Mouse (Mus musculus) neural tube, embryonic 11.5 days (tissue): Measurements from ENCODE around the gene Myh9. TPM values are rescaled to one million over a fixed set of nuclear protein-coding genes. Genes with fewer than 3 reads are reported as not detected.

Source experiments
- ATAC-seq: fragments of 200-750 bp; cut with Nextera tagmentation; 2 replicates; pipeline ENCODE4 v1.8.0; 2017; ENCODE audit warnings: moderate number of reproducible peaks, mild to moderate bottlenecking, moderate TSS enrichment, moderate library complexity; ENCODE audit not compliant: insufficient read depth, low FRiP score, low TSS enrichment
- DNase-seq: peaks from one replicate; pipeline ENCODE4 v3.0.0-alpha.2; 2015; ENCODE audit warnings: low spot score
- H3K27ac ChIP-seq: fragments of 300-500 bp; sonication (generic); 2 replicates; pipeline ENCODE4 v1.5.1; 2014; ENCODE audit warnings: low read depth, mild to moderate bottlenecking, low read length
- H3K27me3 ChIP-seq: fragments of 300-500 bp; sonication (generic); 2 replicates; pipeline ENCODE4 v1.6.1; 2014; ENCODE audit warnings: mild to moderate bottlenecking, low read length, mixed read lengths; ENCODE audit not compliant: control insufficient read depth, insufficient read depth
- H3K36me3 ChIP-seq: fragments of 300-500 bp; sonication (generic); 2 replicates; pipeline ENCODE4 v1.6.1; 2014; ENCODE audit warnings: mild to moderate bottlenecking, low read length, moderate library complexity, mixed read lengths; ENCODE audit not compliant: control insufficient read depth, insufficient read depth
- H3K4me1 ChIP-seq: fragments of 300-500 bp; sonication (generic); 2 replicates; pipeline ENCODE4 v1.6.1; 2014; ENCODE audit warnings: low read length, mixed read lengths; ENCODE audit not compliant: control insufficient read depth, insufficient read depth
- H3K4me2 ChIP-seq: fragments of 300-500 bp; sonication (generic); 2 replicates; pipeline ENCODE4 v1.6.1; 2014; ENCODE audit warnings: low read depth, mild to moderate bottlenecking, moderate library complexity
- H3K4me3 ChIP-seq: fragments of 300-500 bp; sonication (generic); 2 replicates; pipeline ENCODE4 v1.5.1; 2014; ENCODE audit warnings: low read depth, low read length
- H3K9ac ChIP-seq: fragments of 300-500 bp; sonication (generic); 2 replicates; pipeline ENCODE4 v1.6.1; 2014; ENCODE audit warnings: mild to moderate bottlenecking, low read length
- H3K9me3 ChIP-seq: fragments of 300-500 bp; sonication (generic); 2 replicates; pipeline ENCODE4 v1.6.1; 2016; ENCODE audit warnings: low read length; ENCODE audit not compliant: control insufficient read depth
- WGBS: fragments of 180-500 bp; shearing (Covaris S2); extraction: QIAGEN DNeasy Blood & Tissue Kit; methylation state at CpG from one replicate; pipeline ENCODE4 v1.1.7; 2014; 5-methylcytosine and 5-hydroxymethylcytosine counted together
- polyA plus RNA-seq: library from polyadenylated mRNA; unstranded; fragments of >200 nt; fragmentation: Nextera tagmentation; extraction: Ambion mirVana; gene quantifications from 2 replicates; pipeline ENCODE4 v1.2.1, GENCODE M21; 2014

The Myh9 gene
- polyA plus RNA-seq, 1 experiment from 2014 or later = 24.5 TPM

DNA sequence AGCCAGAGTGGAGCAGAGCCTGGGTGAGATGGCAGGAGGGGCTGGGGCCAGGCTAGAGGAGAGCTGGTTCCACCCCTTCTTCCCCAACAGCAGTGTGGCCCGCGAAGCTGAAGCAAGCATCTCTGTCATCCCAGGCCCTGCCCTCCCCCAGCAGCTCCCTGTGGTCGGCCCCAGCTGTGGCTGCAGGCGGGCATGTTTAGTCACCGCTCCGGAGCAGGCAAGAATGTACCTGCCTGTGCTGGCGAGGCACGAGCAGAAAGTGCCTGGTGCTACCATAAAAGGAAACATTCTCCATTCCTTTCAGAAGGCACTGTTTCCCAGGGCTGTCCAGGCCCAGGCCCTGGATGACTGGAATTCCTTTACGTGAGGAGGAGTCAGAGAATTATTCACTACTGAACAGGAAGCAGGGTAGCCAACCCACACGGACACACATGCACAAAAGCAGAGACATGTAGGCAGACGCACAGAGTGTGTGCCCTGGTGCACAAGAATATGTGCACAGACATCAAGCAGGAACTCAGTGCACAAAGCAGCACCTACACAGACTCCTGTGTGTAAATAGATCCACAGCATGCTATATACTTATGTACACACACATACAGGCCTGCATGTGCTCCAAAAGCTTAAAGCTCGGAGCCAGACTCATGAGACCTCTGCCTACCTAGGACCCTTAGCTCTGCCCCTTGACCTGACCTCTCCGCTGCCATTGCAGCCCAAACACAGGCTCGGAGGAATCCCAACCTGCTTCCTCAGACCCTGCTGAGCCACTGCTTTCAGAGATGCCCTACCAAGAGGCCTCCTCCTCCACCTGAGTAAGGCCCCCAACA is 43.1 kb downstream of the Myh9 start:
- ATAC-seq (no peak), DNase-seq (peak; percentile 66)
- Histone ChIP-seq H3K27me3 (no peaks in the 10 kb centered on the region), H3K27ac (peak overlapping the region; percentile 83), H3K4me3 (no peak overlapping the region), H3K9me3 (no peaks in the 10 kb centered on the region), H3K4me2 (no peak overlapping the region), H3K9ac (peak overlapping the region; percentile 28; the same call in 1 of the 2 replicates), H3K4me1 (peaks cover 16% of the 10 kb centered on the region), H3K36me3 (peaks cover 6% of the 10 kb centered on the region; the same call in 1 of the 2 replicates)
- WGBS = 27% methylated on average over 14 of the region's 14 CpGs

DNA sequence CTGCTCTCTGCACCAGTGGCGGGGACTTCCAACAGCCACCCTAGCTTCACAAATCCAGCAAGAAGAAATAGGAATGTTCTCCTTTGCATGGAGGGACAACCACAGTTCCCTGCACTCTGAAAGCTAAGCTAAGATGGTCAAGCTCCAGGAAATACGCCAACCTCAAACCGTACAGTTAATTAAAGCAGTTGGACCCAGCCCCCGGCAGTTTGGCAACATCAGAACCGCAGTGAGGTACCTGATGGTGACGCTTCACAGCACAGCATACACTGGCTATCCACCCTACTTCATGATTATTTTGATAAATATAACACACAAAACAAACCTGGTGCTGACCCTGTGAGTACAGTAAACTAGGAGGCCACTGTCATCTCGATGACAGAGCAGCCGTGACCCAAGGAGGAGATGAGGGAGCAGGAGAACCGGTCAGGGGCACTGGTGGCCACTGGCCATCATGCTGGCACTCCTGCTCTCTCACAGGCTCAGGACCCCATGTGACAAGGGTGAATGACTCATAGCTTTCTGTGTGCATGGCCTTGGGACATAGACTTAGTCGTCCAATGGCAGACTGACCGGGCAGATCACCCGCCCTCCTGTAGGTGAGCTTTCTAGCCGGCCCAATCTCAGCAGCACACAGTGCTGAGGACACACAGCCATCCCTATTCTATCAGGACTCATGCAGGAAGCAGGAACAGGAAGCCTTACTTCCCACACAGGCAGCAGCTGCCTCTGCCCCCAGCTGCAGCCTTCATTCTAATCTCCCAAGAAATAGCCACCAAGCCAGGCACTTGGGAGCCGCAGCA is 44.2 kb downstream of the Myh9 start:
- DNase-seq (no peak), ATAC-seq (no peak)
- Histone ChIP-seq H3K4me3 (no peak overlapping the region), H3K27ac (peak overlapping the region; percentile 83), H3K9ac (no peak overlapping the region; the same call in 1 of the 2 replicates), H3K4me2 (no peak overlapping the region), H3K27me3 (no peaks in the 10 kb centered on the region), H3K36me3 (0 out of 2 replicates have a peak, but pooled peaks cover 3% of the 10 kb centered on the region), H3K9me3 (no peaks in the 10 kb centered on the region), H3K4me1 (peaks cover 16% of the 10 kb centered on the region)
- 87% methylated on average over 14 of the region's 14 CpGs for WGBS

DNA sequence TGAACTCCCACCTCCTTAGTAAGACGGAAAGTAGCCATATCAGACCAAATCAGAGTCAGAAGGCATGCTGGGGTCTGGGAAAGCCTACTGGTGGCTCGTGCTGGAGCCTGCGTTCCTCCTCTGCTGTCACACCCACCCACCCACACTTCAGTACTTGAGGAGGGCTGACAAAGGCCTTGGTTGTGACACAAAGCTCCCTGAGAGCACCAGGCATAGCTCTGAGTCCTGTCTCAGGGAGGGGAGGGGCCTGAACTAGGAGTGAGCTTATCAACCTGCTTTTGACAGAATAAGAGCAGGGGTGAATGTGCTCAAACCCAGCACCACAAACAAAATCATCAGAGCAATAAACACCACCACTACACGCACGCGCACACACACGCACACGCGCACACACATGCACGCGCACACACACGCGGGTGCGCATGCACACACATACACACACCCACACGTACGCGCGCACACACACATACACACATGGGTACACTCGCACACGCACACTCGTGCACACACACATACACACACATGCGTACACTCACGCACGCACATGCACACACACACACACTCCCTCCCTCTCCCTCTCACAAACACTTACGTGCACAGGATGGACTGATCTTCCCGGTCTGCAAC is 45.5 kb downstream of the Myh9 start:
- no peak overlapping the region for H3K9ac ChIP-seq
- ATAC-seq (no peak), DNase-seq (no peak)
- H3K9me3 ChIP-seq = no peaks in the 10 kb centered on the region
- no peak overlapping the region for H3K4me3 ChIP-seq
- 97% methylated on average over 26 of the region's 26 CpGs for WGBS
- peaks cover 16% of the 10 kb centered on the region for H3K4me1 ChIP-seq
- H3K27ac ChIP-seq = no peak overlapping the region
- H3K27me3 ChIP-seq = no peaks in the 10 kb centered on the region
- H3K36me3 ChIP-seq = no peaks in the 10 kb centered on the region
- no peak overlapping the region for H3K4me2 ChIP-seq

DNA sequence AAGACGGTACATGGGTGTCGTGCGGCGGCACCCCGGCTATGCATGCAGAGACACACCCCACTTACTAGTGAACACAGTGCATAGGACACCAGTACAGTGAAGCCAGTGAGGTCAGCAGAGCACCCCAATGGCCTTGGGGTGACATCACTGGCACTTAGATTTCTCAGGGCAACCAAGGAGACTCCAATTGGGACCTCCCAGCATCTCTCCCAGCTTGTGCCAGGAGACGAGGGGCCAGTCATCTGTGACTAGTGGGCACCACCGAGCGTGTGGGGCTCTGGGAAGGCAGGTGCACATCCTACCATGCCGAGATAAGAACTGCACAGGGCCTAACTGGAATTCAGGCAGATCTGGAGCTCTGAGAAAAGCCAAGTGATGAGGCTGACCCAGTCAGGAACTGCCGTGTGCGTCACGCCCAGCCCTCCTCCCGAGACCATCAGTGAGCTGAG is 47.0 kb downstream of the Myh9 start:
- H3K4me3 ChIP-seq = no peak overlapping the region
- H3K9ac ChIP-seq = no peak overlapping the region
- no peaks in the 10 kb centered on the region for H3K9me3 ChIP-seq
- no peak overlapping the region for H3K4me2 ChIP-seq
- H3K4me1 ChIP-seq = peaks cover 12% of the 10 kb centered on the region; the same call in 1 of the 2 replicates
- no peak overlapping the region for H3K27ac ChIP-seq
- no peaks in the 10 kb centered on the region for H3K27me3 ChIP-seq
- no peak for DNase-seq
- 93% methylated on average over 13 of the region's 13 CpGs for WGBS
- ATAC-seq = no peak
- H3K36me3 ChIP-seq = peaks cover 5% of the 10 kb centered on the region

DNA sequence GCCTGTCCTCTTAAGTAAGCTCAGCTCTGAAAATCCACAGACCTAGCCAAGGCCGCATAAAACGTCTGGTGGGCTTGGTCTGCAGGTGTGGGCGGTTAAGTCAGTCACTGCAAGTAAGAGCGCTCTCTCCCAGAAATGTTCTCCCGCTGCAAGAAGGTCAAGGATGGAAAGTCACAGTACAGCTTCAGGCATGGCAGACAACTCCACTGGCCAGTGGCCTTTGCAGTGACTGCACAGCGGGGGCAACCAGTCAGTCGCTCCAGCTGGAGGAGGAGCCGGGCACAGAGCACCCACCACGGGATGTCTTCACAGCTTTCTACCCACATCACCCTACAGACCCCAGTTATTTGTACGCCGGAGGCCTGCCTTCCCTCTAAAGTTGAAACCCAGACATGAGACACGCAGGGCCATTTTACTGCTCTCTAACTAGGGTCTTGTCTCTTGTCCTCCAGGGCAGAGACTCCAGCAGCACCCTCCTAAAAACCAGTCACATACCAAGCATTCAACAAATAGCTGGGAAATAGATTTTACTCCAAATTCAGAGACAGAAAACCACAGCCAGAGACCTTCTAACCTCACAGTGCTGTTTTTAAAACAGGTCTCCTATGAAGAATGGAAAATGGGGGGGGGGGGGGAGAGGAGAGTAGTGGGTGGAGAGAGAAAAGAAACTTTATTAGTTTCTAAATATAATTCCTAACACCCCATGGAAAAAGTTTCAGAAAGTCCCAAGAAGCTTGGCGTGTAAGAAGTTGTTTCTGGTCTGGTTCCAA is 47.7 kb downstream of the Myh9 start:
- peaks cover 11% of the 10 kb centered on the region; the same call in 1 of the 2 replicates for H3K4me1 ChIP-seq
- H3K27me3 ChIP-seq = no peaks in the 10 kb centered on the region
- H3K9me3 ChIP-seq = no peaks in the 10 kb centered on the region
- no peak overlapping the region for H3K9ac ChIP-seq
- WGBS = 94% methylated on average over 13 of the region's 13 CpGs
- DNase-seq = no peak
- H3K27ac ChIP-seq = no peak overlapping the region
- H3K4me3 ChIP-seq = no peak overlapping the region
- no peak overlapping the region for H3K4me2 ChIP-seq
- no peak for ATAC-seq
- H3K36me3 ChIP-seq = peaks cover 5% of the 10 kb centered on the region

GRCm38 (mm10) chr15:77793554-77793953 is 48.4 kb downstream of the Myh9 start:
- no peak overlapping the region for H3K4me2 ChIP-seq
- peaks cover 5% of the 10 kb centered on the region for H3K36me3 ChIP-seq
- DNase-seq (no peak), ATAC-seq (no peak)
- H3K9ac ChIP-seq = no peak overlapping the region
- no peak overlapping the region for H3K27ac ChIP-seq
- 91% methylated on average over 7 of the region's 7 CpGs for WGBS
- H3K27me3 ChIP-seq = no peaks in the 10 kb centered on the region
- H3K9me3 ChIP-seq = no peaks in the 10 kb centered on the region
- peaks cover 6% of the 10 kb centered on the region; the same call in 1 of the 2 replicates for H3K4me1 ChIP-seq
- no peak overlapping the region for H3K4me3 ChIP-seq

DNA sequence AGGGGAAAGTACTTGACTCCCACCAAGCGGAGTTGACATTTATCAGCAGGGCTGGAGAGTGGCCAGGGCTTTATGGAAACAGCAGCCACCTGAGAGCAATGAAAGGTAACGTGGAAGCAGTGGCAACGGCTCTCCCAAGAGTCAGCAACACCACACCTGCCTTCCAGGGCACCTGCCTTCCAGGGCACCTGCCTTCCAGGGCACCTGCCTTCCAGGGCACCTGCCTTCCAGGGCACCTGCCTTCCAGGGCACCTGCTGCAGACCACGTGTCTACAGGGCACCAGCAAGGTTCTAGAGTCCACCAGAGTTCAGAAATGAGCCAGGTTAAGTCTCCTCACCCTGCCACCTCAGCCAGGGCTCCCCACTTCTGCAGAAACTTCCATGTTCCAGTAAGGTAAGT is 48.9 kb downstream of the Myh9 start:
- Histone ChIP-seq H3K27ac (no peak overlapping the region), H3K27me3 (no peaks in the 10 kb centered on the region), H3K9me3 (no peaks in the 10 kb centered on the region), H3K4me1 (peaks cover 6% of the 10 kb centered on the region; the same call in 1 of the 2 replicates), H3K4me2 (no peak overlapping the region), H3K9ac (no peak overlapping the region), H3K36me3 (peaks cover 7% of the 10 kb centered on the region), H3K4me3 (no peak overlapping the region)
- no peak for DNase-seq
- no peak for ATAC-seq
- WGBS = 94% methylated on average over 4 of the region's 4 CpGs

DNA sequence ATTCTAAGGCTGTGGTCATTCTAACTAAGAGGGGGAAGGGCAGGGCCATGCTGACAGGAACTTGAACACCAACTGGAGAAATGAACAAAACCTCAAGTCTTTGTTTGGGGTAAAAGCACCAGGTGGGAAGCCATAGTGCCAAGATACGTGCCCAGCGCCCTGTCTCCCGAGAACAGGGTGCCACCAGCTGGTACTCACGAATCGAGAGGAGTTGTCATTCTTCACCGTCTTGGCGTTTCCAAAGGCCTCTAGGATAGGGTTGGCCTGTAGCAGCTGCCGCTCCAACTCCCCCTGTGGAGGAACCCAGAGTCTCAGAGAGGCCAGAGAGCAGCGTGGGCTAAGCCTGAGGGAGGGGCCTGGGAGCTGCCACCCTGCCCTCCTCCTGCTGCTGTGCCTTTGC is 49.9 kb downstream of the Myh9 start:
- H3K4me3 ChIP-seq = no peak overlapping the region
- H3K36me3 ChIP-seq = peaks cover 9% of the 10 kb centered on the region
- H3K9ac ChIP-seq = no peak overlapping the region
- ATAC-seq = no peak
- H3K9me3 ChIP-seq = no peaks in the 10 kb centered on the region
- no peak for DNase-seq
- 90% methylated on average over 9 of the region's 9 CpGs for WGBS
- no peaks in the 10 kb centered on the region for H3K4me1 ChIP-seq
- H3K27me3 ChIP-seq = no peaks in the 10 kb centered on the region
- H3K27ac ChIP-seq = no peak overlapping the region
- no peak overlapping the region for H3K4me2 ChIP-seq
